Mouse (Mus musculus): ENCODE data around the gene Slc16a5.

GRCm38 (mm10) chr11:115510507-115510888, 48.2 kb downstream of the Slc16a5 start:
- TF ChIP-seq POLR2A (IDR thresholded peaks at IDR 0.05; ENCODE audit: insufficient read depth, low read depth, low read length) (no peak), CTCF (IDR thresholded peaks at IDR 0.05) (no peak), EP300 (IDR thresholded peaks at IDR 0.05; ENCODE audit: insufficient read depth, low read depth, low read length) (no peak)
